Mouse (Mus musculus) urinary bladder, adult 18-20 months (tissue): Measurements from ENCODE around the gene Pter.

Experiments used
- DNase-seq, 2 experiments: peaks; one replicate each; pipeline ENCODE4 v3.0.0; 2022; ENCODE audit warnings: low spot score in 2 of 2, mixed read lengths in 2 of 2

Pter gene

DNA sequence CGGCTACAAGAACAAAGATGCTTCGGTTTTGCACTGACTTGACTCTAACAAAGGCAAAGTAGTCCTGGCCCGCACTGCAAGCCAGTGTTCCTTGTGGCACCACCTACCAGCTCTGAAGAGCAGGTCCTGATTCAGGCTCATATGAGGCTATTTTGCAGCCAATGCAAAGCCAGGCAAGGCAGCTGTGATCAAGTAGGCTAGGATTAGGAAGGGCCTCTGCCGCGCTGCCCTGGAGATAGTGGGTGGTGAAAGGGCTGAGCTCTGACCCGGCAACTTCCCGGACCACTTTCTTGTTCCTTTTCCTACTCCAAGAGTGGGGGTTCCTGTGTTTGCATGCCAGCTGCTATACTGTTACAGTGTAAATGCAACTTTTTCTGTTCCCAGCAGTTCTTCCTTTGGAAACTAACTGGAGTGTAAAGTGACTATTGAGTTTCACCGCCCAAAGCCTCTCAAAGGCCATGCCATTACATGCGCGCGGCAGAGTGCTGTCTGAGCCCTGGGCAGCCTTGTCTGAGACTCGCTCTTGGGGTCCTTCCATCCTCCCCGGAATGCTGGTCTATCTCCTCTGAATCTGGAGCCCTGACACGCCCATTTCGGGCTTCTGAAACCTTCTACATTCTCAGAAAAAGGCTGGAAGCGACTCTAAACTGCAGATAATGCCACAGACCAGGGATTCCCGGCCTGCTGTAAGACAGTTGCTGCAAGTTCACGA lies 85.6 kb downstream of the Pter start:
- DNase-seq, result peak in 1 of 2 experiments; percentile 1

DNA sequence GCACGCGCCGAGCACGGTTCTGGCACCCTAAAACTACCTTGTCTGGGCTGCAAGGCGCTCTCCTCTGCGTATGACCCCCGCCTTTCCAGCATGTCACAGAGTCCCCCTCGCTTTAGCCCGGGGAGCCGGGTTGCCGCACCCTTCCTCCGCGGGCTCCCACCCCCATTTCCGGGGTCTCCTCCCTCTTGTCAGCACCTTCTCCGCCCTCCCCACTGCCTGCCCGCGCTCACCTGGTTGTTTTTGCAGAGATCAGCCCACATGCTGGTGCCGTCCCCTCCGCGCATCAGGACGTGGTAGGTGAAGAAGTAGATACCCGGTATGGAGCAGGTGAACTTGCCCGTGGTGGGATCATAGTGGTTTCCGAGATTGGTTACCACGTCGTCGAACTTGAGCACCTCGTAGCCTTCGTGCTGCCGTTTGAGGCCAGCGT lies 86.2 kb downstream of the Pter start:
- peak in 1 of 2 experiments; percentile 8 for DNase-seq

DNA sequence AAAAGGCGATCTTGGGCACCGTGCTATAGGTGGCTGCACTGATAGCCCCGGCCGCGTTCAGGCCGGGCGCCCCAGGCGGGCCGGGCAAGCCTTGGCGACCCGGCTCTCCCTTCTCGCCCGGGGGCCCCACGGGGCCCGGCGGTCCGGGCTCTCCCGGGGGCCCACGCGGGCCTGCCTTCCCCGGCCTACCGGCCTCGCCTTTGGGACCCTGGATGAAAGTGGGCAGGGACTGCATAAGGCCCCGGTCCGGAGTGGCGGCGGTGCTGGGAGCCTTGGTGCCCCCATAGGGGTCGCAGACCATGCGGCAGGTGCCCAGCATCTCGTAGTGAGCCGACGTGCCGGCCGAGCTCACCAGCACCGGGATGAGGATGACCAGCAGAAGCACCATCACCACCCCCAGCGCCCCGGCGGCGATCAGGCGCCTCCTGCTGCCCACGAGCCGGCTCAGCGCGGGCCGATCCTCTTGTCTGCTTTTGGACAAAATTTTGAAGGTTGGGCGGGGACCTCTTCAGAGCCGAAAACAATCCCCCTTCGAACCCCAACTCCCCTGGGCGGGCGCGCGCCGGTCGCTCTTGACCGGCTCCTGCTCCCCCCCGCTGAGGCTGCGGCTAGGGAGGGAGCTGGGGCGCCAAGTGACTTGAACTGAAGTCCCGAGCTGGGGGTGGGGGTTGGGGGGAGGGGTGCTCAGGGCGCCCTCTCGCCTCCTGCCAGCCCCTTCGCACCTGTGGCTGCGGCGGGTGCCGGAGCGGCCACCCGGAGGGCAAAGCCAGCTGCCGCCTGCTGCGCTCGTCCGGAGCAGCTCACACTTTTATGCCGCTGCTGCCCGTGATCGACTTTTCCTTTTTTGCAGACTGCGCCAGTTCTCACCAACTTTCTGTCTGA lies 86.9 kb downstream of the Pter start:
- peak in 1 of 2 experiments; percentile 22 for DNase-seq

DNA sequence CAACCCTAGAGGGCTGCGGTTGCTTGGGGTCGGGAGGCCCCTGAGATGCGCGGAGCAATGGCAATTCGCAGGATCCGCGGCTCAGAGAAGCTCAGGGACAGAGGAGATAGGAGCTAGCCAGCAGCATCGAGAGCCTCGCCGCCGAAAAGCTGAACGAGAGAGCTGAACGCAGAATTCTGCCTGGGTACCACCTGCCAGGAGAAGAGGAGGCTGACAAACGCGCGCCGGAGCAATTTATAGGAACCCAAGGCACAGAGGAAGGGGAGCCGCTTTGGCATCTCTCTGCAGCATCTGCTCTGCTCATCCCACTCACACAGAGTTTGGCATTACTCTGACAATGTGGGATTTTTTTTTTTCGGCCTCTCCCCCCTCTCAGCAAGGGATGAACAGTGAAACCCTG lies 87.6 kb downstream of the Pter start, which contains the start of gene C1ql3:
C1ql3 (minus strand) TSS at position 335 of the 400 bp plus-strand sequence.
- DNase-seq, result peak in 1 of 2 experiments; percentile 3

DNA sequence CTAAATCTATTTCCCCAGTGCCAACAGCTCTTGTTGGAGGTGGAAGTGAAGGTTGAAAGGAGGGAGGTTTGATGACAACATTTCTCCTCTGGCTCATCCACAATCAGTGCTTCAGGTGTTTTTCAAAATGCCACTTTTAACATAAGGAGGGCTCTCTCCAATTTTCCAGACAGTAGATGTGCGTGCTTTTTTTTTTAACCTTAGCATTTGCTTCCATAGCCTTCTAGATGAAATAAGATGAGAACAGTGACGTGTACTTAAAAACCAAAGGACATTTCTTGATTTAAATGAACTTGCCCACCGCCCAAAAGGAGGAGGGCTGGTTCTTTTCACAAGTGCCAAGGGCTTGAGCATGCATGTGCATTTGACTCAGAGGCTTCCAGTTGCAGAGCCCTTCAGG lies 88.1 kb downstream of the Pter start:
- no peak for DNase-seq

DNA sequence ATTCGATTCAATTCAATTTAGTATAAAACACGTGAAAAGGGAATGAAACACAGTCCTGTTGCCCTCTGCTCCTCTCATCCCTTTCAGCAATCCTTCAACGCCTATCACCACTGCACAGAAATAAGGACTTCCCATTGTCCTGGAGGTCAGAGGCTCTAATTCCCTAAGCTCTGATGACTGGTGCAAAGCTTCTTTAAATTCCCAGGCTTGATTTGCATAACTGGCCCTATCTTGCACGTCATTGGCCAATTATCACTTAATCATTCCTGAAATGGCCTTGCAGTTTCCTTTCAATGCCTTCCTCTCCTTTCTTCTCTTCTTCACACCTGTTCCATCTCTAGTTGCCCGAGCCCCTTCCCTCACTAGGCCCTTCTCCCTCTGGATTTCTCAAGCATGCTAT lies 94.5 kb downstream of the Pter start:
- DNase-seq, result no peak

DNA sequence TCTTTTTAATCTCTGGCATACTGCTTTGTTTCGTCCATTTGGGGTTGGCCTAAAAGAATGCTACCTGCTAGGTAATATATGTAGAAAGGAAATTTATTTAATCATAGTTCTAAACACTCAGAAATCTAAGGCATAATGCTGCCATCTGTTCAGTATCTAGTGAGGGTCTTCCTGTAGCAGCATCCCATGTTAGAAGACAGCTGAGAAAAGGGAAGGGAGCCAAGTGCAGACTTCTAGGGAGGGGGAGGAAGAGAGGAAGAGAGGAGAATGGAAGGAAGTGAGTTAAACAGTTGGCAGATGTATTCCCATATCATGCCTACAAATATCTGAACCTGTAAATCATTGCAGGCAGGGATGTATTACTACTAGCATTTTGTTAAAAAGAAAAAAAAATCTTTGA lies 95.0 kb downstream of the Pter start:
- no peak for DNase-seq

DNA sequence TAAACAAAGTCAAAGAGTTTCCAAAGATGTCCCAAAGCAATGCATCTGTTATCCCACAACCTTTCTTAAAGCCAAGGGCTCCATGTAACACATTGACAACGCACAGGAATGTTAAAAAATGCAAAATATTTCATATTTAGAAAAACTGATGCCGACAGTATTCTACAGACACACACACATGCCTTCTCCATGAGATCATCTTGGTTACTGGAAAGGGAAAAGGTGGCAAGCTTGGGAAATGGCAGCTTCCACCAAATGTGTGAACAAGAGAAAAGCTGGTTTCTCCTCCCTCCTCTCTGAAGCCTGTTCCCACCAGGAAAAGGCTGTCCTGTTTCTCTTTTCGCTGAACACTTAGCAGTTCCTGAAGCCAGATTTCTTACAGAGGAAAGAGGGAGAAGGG lies 114.9 kb downstream of the Pter start:
- no peak for DNase-seq

DNA sequence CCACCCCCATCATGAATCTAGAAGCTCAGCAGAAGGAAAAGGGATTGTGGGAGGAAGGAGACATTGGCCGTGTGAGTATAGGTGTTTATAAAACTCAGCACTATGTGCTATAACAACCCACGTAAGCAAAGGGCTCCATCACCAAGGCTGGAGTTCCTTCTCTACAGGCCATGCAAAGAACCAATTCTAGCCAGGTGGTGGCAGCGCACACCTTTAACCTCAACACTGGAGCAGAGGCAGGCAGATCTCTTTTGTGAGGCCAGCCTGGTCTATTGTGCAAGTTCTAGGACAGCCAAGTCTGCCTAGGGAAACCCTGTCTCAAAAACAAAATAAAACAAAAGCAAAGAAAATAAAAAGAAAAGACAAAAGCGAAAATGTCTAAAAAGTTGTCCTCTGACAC lies 115.9 kb downstream of the Pter start:
- no peak for DNase-seq

DNA sequence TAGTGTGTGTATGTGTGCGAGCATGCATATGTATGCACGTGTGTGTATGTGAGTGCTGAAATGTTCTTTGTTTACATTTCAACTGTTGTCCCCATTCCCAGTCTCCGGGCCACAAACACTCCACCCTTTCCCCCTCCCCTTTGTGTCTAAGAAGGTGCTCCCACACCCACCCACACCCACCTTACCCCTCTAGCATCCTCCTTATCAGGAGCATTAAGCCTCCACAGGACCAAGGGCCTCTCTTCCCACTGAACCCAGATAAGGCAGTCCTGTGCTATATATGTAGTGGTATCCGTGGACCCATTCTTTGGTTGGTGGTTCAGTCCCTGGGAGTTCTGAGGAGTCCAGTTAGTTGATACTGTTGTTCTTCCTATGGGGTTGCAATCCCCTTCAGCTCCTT lies 120.7 kb downstream of the Pter start:
- DNase-seq, result no peak

DNA sequence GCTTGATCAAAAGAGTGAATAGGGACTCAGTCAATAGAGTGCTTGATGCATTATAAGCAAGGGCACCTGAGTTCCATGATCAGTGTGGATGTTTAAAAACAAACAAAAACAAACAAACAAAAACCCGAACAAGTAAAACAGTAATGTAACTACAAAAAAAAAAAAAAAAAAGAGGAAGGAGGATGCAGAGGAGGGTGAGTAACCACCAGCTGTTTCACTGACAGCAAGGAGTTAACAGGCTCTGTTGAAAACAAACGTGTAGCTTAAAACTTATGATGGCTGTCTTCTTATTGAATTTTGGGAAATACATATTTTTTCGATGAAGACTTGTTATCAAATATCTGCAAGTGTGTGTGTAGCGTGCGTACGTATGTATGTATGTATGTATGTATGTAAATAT lies 124.8 kb downstream of the Pter start:
- DNase-seq, result no peak
